Mouse (Mus musculus) spleen, adult 2 months (tissue): Measurements from ENCODE around the gene Nfia.

ENCODE experiments used
- CTCF ChIP-seq: fragments of 200-500 bp; IDR thresholded peaks from 2 replicates; pipeline ENCODE4 v1.5.1; 2011; ENCODE audit warnings: mild to moderate bottlenecking, inconsistent platforms; ENCODE audit not compliant: insufficient read depth, insufficient read length, insufficient replicate concordance; ENCODE audit errors: extremely low read depth
- POLR2A ChIP-seq: fragments of 200-500 bp; IDR thresholded peaks from 2 replicates; pipeline ENCODE4 v1.6.1; 2011; ENCODE audit warnings: low read depth, low read length, inconsistent platforms

DNA sequence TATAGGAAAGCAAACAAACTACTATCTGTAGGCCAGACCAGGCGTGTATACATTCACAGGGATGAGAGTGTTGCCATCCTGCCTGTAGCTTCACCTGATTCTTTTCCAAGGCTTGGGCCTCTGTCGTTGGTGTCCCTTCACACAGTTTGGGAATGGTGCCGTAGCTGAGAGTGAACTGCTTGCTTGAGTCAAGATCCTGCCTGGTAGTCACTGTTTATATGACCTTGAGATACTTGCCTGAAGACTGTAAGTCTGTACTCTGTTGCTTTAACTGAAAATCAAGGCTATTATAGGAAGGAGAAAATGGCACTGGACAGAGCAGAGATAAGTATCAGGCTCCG lies 214.2 kb downstream of the Nfia start:
- TF ChIP-seq CTCF (no peak), POLR2A (no peak)
